Mouse (Mus musculus) CH12.LX (cell line): ENCODE data around the gene Tmem171. TPM values are rescaled to one million over a fixed set of nuclear protein-coding genes. Genes with fewer than 3 reads are reported as not detected.

ENCODE experiments used
- DNase-seq: peaks from one replicate; pipeline ENCODE4 v3.0.0-alpha.2; 2013; ENCODE audit errors: extremely low read depth
- H3K27ac ChIP-seq: 2 replicates; pipeline ENCODE4 v1.5.1; 2012; ENCODE audit warnings: low read depth, mild to moderate bottlenecking, control low read depth, moderate library complexity; ENCODE audit not compliant: insufficient read depth
- H3K27me3 ChIP-seq: replicated peaks from 2 replicates; pipeline ENCODE3; 2012; ENCODE audit warnings: inconsistent platforms
- H3K36me3 ChIP-seq, 2 experiments: replicated peaks in 1 of 2; 2 replicates each; pipeline versions ENCODE3 to v1.6.1; 2012; ENCODE audit warnings: inconsistent platforms in 1 of 2, low read length in 1 of 2, mild to moderate bottlenecking in 1 of 2, mixed read lengths in 1 of 2, moderate library complexity in 1 of 2; ENCODE audit not compliant: control insufficient read depth in 1 of 2, insufficient read depth in 1 of 2
- H3K4me1 ChIP-seq, 2 experiments: 2 replicates each; pipeline ENCODE4 v1.6.1; 2012; ENCODE audit warnings: inconsistent platforms in 1 of 2, moderate library complexity in 1 of 2; ENCODE audit not compliant: insufficient read depth in 2 of 2, control insufficient read depth in 1 of 2
- H3K4me2 ChIP-seq: 2 replicates; pipeline ENCODE4 v1.6.1; 2012; ENCODE audit warnings: low read depth, mild to moderate bottlenecking, control low read depth; ENCODE audit not compliant: poor library complexity, insufficient read depth, severe bottlenecking
- H3K4me3 ChIP-seq, 3 experiments: fragments of 150-350 bp in 1 of 3; sonication (generic) in 1 of 3; replicated peaks in 1 of 3; 2 replicates each; pipeline versions ENCODE3 to v1.5.1; 2011 to 2012; ENCODE audit warnings: low read depth in 2 of 3, low read length in 2 of 3, mild to moderate bottlenecking in 2 of 3, moderate library complexity in 2 of 3, control low read depth in 1 of 3, improper control_type of control experiment in 1 of 3, inconsistent platforms in 1 of 3, mixed read lengths in 1 of 3; ENCODE audit not compliant: poor library complexity in 1 of 3
- H3K79me2 ChIP-seq: replicated peaks from 2 replicates; pipeline ENCODE4 v1.6.1; 2012; ENCODE audit warnings: mild to moderate bottlenecking, moderate library complexity; ENCODE audit not compliant: control insufficient read depth, poor library complexity, insufficient read depth, severe bottlenecking; ENCODE audit errors: extremely low read depth
- H3K9ac ChIP-seq: 2 replicates; pipeline ENCODE4 v1.6.1; 2012; ENCODE audit warnings: low read depth, mild to moderate bottlenecking, control low read depth, moderate library complexity; ENCODE audit not compliant: insufficient read depth
- H3K9me3 ChIP-seq: replicated peaks from 2 replicates; pipeline ENCODE3; 2012; ENCODE audit warnings: low read length, inconsistent platforms, mixed read lengths
- CTCF ChIP-seq, 2 experiments: IDR thresholded peaks in 1 of 2; conservative IDR thresholded peaks in 1 of 2; 2 replicates each; pipeline ENCODE4 v1.5.1; 2011 to 2012; ENCODE audit warnings: low read depth in 2 of 2, low read length in 2 of 2, improper control_type of control experiment in 1 of 2, inconsistent platforms in 1 of 2, mild to moderate bottlenecking in 1 of 2, moderate library complexity in 1 of 2
- ETS1 ChIP-seq: conservative IDR thresholded peaks from 2 replicates; pipeline ENCODE4 v1.6.1; 2012; ENCODE audit warnings: low read depth, mild to moderate bottlenecking, inconsistent platforms, low read length, improper control_type of control experiment, moderate library complexity
- MEF2A ChIP-seq: IDR thresholded peaks from 2 replicates; pipeline ENCODE4 v1.6.1; 2014; ENCODE audit warnings: low read depth, mild to moderate bottlenecking, inconsistent platforms, low read length, improper control_type of control experiment, borderline replicate concordance
- MXI1 ChIP-seq: IDR thresholded peaks from 2 replicates; pipeline ENCODE4 v1.6.1; 2011; ENCODE audit warnings: mild to moderate bottlenecking, low read depth, low read length, improper control_type of control experiment
- MYC ChIP-seq: IDR thresholded peaks from 2 replicates; pipeline ENCODE4 v1.6.1; 2011; ENCODE audit warnings: low read depth, mild to moderate bottlenecking, improper control_type of control experiment, low read length
- NRF1 ChIP-seq: IDR thresholded peaks from 2 replicates; pipeline ENCODE4 v1.6.1; 2014; ENCODE audit warnings: low read depth, mild to moderate bottlenecking, inconsistent platforms, low read length, improper control_type of control experiment, moderate library complexity
- POLR2A ChIP-seq: IDR thresholded peaks from 2 replicates; pipeline ENCODE4 v1.6.1; 2011; ENCODE audit warnings: low read depth, mild to moderate bottlenecking, improper control_type of control experiment, low read length
- SIN3A ChIP-seq: IDR thresholded peaks from 2 replicates; pipeline ENCODE4 v1.6.1; 2012; ENCODE audit warnings: low read length, improper control_type of control experiment, inconsistent platforms
- TCF12 ChIP-seq: IDR thresholded peaks from 2 replicates; pipeline ENCODE4 v1.6.1; 2014; ENCODE audit warnings: low read depth, mild to moderate bottlenecking, inconsistent platforms, low read length, improper control_type of control experiment
- UBTF ChIP-seq: IDR thresholded peaks from 2 replicates; pipeline ENCODE4 v1.6.1; 2012; ENCODE audit warnings: low read depth, mild to moderate bottlenecking, inconsistent platforms, low read length, improper control_type of control experiment, moderate library complexity
- USF2 ChIP-seq: conservative IDR thresholded peaks from 2 replicates; pipeline ENCODE4 v1.6.1; 2011; ENCODE audit warnings: low read depth, low read length, improper control_type of control experiment
- ZC3H11A ChIP-seq: IDR thresholded peaks from 2 replicates; pipeline ENCODE4 v1.6.1; 2012; ENCODE audit warnings: low read depth, mild to moderate bottlenecking, inconsistent platforms, low read length, improper control_type of control experiment
- ZKSCAN1 ChIP-seq: IDR thresholded peaks from 2 replicates; pipeline ENCODE4 v1.6.1; 2012; ENCODE audit warnings: low read depth, inconsistent platforms, low read length, improper control_type of control experiment, borderline replicate concordance
- ZMIZ1 ChIP-seq: IDR thresholded peaks from 2 replicates; pipeline ENCODE4 v1.6.1; 2012; ENCODE audit warnings: low read depth, mild to moderate bottlenecking, inconsistent platforms, low read length, improper control_type of control experiment
- ZNF384 ChIP-seq: IDR thresholded peaks from 2 replicates; pipeline ENCODE4 v1.6.1; 2012; ENCODE audit warnings: low read depth, low read length, improper control_type of control experiment, inconsistent platforms
- dilution Hi-C: fragments of 300-500 bp; cut with MboI; formaldehyde crosslinking; loops from 2 replicates; pipeline ENCODE4 v1.14.3; 2020; ENCODE audit warnings: low sequenced_read_pairs; ENCODE audit not compliant: extremely low pct_unique_long_range_greater_than_20kb, extremely low pct_ligation_motif_present
- in situ Hi-C: fragments of 300-500 bp; cut with MboI; formaldehyde crosslinking; loops from 3 replicates; pipeline ENCODE4 v1.14.3; 2019; ENCODE audit warnings: low sequenced_read_pairs, low pct_ligation_motif_present, low pct_unique_long_range_greater_than_20kb, mixed read lengths
- polyA plus RNA-seq: library from polyadenylated mRNA; unstranded; fragments of >175 nt; gene quantifications from 2 replicates; pipeline ENCODE4 v1.2.1, GENCODE M21; 2012; ENCODE audit warnings: low read depth; ENCODE audit not compliant: insufficient read length
- total RNA-seq, 2 experiments: library from RNA; depleted of rRNA; stranded (reverse); fragments of 300-350 nt in 1 of 2; fragments of >200 nt in 1 of 2; gene quantifications; 2 replicates each; pipeline ENCODE4 v1.2.3; 2012 to 2014

The Tmem171 gene
- total and polyA plus RNA-seq, 3 experiments, result not detected

DNA sequence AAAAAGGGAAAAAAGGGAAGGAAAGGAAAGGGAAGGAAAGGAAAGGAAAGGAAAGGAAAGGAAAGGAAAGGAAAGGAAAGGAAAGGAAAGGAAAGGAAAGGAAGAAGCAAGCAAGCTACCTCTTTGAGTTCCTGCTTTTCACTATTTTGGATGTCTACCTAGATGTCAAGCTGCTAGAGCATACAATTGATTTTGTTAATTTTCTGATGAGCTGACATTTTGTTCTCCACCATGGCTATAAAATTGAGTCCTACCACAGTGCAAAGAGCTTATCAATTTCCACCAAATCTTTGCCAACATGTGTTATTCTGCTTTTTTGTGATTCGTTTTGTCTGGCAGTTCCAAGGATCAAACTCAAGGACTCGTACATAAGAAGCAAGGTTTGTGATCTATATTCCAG, 43.6 kb upstream of the Tmem171 start:
- H3K4me3 ChIP-seq, result no peak overlapping the region
- in situ Hi-C loops (no loop called here), dilution Hi-C loops (no loop called here)
- peaks cover 9 to 40% of the 10 kb centered on the region in 2 experiments for H3K36me3 ChIP-seq
- H3K79me2 ChIP-seq, result 0 out of 2 replicates have a peak, but pooled peaks cover under 1% of the 10 kb centered on the region
- H3K9ac ChIP-seq, result no peak overlapping the region
- no peaks in the 10 kb centered on the region for H3K27me3 ChIP-seq
- no peak overlapping the region for H3K4me2 ChIP-seq
- H3K4me1 ChIP-seq, result peaks cover 0 to 3% of the 10 kb centered on the region in 2 experiments; a peak in 1 of 4 replicates
- TF ChIP-seq ETS1 (no peak), MYC (no peak), ZNF384 (no peak), POLR2A (no peak), MEF2A (no peak), CTCF (conservative IDR thresholded peaks at IDR 0.05 in 1 of 2, IDR thresholded peaks at IDR 0.05 in 1 of 2; ENCODE audit: low read depth in 2 of 2, low read length in 2 of 2) (no peak), UBTF (no peak), MXI1 (no peak), ZC3H11A (no peak), TCF12 (no peak), SIN3A (no peak)
- no peaks in the 10 kb centered on the region for H3K9me3 ChIP-seq
- DNase-seq, result no peak
- no peak overlapping the region for H3K27ac ChIP-seq

GRCm38 (mm10) chr13:98733292-98733691, 38.7 kb upstream of the Tmem171 start:
- no peak overlapping the region for H3K4me3 ChIP-seq
- no peak for DNase-seq
- H3K9me3 ChIP-seq, result no peaks in the 10 kb centered on the region
- 0 out of 2 replicates have a peak, but pooled peaks cover 2% of the 10 kb centered on the region for H3K79me2 ChIP-seq
- no peaks in the 10 kb centered on the region for H3K27me3 ChIP-seq
- in situ Hi-C loops (no loop called here), dilution Hi-C loops (no loop called here)
- peaks cover 24 to 56% of the 10 kb centered on the region in 2 experiments for H3K36me3 ChIP-seq
- H3K9ac ChIP-seq, result no peak overlapping the region
- TF ChIP-seq USF2, result no peak
- no peak for TF ChIP-seq ZKSCAN1
- no peak for TF ChIP-seq NRF1
- TF ChIP-seq ZMIZ1, result no peak
- TF ChIP-seq ZC3H11A, result no peak
- H3K27ac ChIP-seq, result no peak overlapping the region
- H3K4me2 ChIP-seq, result no peak overlapping the region
- H3K4me1 ChIP-seq, result peaks cover 0 to 4% of the 10 kb centered on the region in 2 experiments; a peak in 1 of 4 replicates
